Mouse (Mus musculus) adrenal gland, postnatal 14 days (tissue): ENCODE measurements around the gene Kif1c. TPM values are rescaled to one million over a fixed set of nuclear protein-coding genes. Genes with fewer than 3 reads are reported as not detected.
"Not testable (repeated sequence)": the region's sequence is repeated elsewhere in the genome, so short reads cannot be mapped to it uniquely, and the experiment has no call there.

Source experiments
- DNase-seq: peaks from one replicate; pipeline ENCODE4 v3.0.0; 2021; ENCODE audit warnings: mixed read lengths
- microRNA-seq, 2 experiments: library from miRNA; unstranded; fragments of <30 nt; microRNA quantifications; one replicate each; pipeline ENCODE4 v1.2.0; 2021
- total RNA-seq: library from RNA; stranded (reverse); gene quantifications from 2 replicates; pipeline ENCODE4 v1.2.3, GENCODE M21; 2021

The Kif1c gene
- total RNA-seq, 1 experiment from 2014 or later, result 159 TPM

- no peak for DNase-seq
These were observed 45.3 kb downstream of the Kif1c start for GRCm38 (mm10) chr11:70745636-70746035.

GRCm38 (mm10) chr11:70747876-70748545, 47.7 kb downstream of the Kif1c start:
- DNase-seq, result no peak

GRCm38 (mm10) chr11:70752337-70753017, 52.1 kb downstream of the Kif1c start:
- no peak for DNase-seq

GRCm38 (mm10) chr11:70753146-70753545, 52.8 kb downstream of the Kif1c start:
- DNase-seq, result no peak

- DNase-seq, result peak; percentile 30
These were observed 54.1 kb downstream of the Kif1c start for GRCm38 (mm10) chr11:70754476-70754875.

GRCm38 (mm10) chr11:70754958-70755357, 54.6 kb downstream of the Kif1c start:
- DNase-seq, result no peak

GRCm38 (mm10) chr11:70755645-70756044, 55.3 kb downstream of the Kif1c start:
- peak; percentile 90 for DNase-seq

GRCm38 (mm10) chr11:70760446-70760845, 60.1 kb downstream of the Kif1c start:
- not testable (repeated sequence) for DNase-seq

GRCm38 (mm10) chr11:70762641-70763040, 62.3 kb downstream of the Kif1c start:
- no peak for DNase-seq

- DNase-seq, result no peak
These were observed 63.2 kb downstream of the Kif1c start for GRCm38 (mm10) chr11:70763582-70763935.

GRCm38 (mm10) chr11:70763936-70764808, 63.8 kb downstream of the Kif1c start, which contains the start of gene Zfp3:
Gene Zfp3, plus strand, starts transcription at chr11:70764209.
- peak; percentile 92 for DNase-seq

- DNase-seq, result peak; percentile 81
These were observed 65.6 kb downstream of the Kif1c start for GRCm38 (mm10) chr11:70765776-70766445.

GRCm38 (mm10) chr11:70770804-70771203, 70.5 kb downstream of the Kif1c start:
- no peak for DNase-seq

- DNase-seq, result peak; percentile 85
These were observed 76.7 kb downstream of the Kif1c start for GRCm38 (mm10) chr11:70776830-70777571.

GRCm38 (mm10) chr11:70777634-70778033, 77.3 kb downstream of the Kif1c start:
- no peak for DNase-seq

- DNase-seq, result not testable (repeated sequence)
These were observed 77.7 kb downstream of the Kif1c start for GRCm38 (mm10) chr11:70778058-70778457.

Small RNA genes lying within 50 kb of the gene (microRNA-seq; reads per million reads assigned to microRNA genes)
- gene Gm22760, result 0 reads per million in 2 experiments
- 0.43 to 1.9 reads per million in 2 experiments for gene Mir6925

Other genes with a start within 250 kb of the Kif1c start
- 18.1 and 23.3 TPM in 2 replicates for gene Med11, start 248.6 kb upstream of the Kif1c start, total RNA-seq
- 1.3 and 1.5 TPM in 2 replicates for gene Zmynd15, start 241.1 kb upstream of the Kif1c start, total RNA-seq
- 4.0 and 6.0 TPM in 2 replicates for gene Cxcl16, start 240.6 kb upstream of the Kif1c start, total RNA-seq
- gene Tm4sf5, start 195.3 kb upstream of the Kif1c start, total RNA-seq, result not detected in 2 replicates
- gene Vmo1, start 185.9 kb upstream of the Kif1c start, total RNA-seq, result not detected in 2 replicates
- 0.45 and 7.9 TPM in 2 replicates for gene Gltpd2, start 181.4 kb upstream of the Kif1c start, total RNA-seq
- 233 and 258 TPM in 2 replicates for gene Psmb6, start 175.2 kb upstream of the Kif1c start, total RNA-seq
- not detected in 2 replicates for gene Gm40193, start 167.6 kb upstream of the Kif1c start, total RNA-seq
- 8.5 and 10.9 TPM in 2 replicates for gene Pld2, start 160.5 kb upstream of the Kif1c start, total RNA-seq
- 52.5 and 58.5 TPM in 2 replicates for gene Mink1, start 137.7 kb upstream of the Kif1c start, total RNA-seq
- gene 4930544D05Rik, start 84.7 kb upstream of the Kif1c start, total RNA-seq, result not detected in 2 replicates
- not detected in 2 replicates for gene Chrne, start 81.3 kb upstream of the Kif1c start, total RNA-seq
- gene Gp1ba, start 61.4 kb upstream of the Kif1c start, total RNA-seq, result 0.49 and 0.56 TPM in 2 replicates
- 69.6 and 88.5 TPM in 2 replicates for gene Rnf167, start 53.3 kb upstream of the Kif1c start, total RNA-seq
- gene Slc25a11, start 53.1 kb upstream of the Kif1c start, total RNA-seq, result 175 and 184 TPM in 2 replicates
- gene Pfn1, start 45.9 kb upstream of the Kif1c start, total RNA-seq, result 807 and 918 TPM in 2 replicates
- gene Eno3, start 43.3 kb upstream of the Kif1c start, total RNA-seq, result 14.9 and 21.4 TPM in 2 replicates
- gene Spag7, start 31.1 kb upstream of the Kif1c start, total RNA-seq, result 72.5 and 77.1 TPM in 2 replicates
- gene Camta2, start 12.4 kb upstream of the Kif1c start, total RNA-seq, result 38.8 and 41.8 TPM in 2 replicates
- 15.2 and 15.8 TPM in 2 replicates for gene Inca1, start 393 bp upstream of the Kif1c start, total RNA-seq
- gene Zfp3, start 63.7 kb downstream of the Kif1c start, total RNA-seq, result 8.7 and 10.3 TPM in 2 replicates
- gene Scimp, start 112.0 kb downstream of the Kif1c start, total RNA-seq, result 0.41 and 1.2 TPM in 2 replicates
- 97.4 and 109 TPM in 2 replicates for gene Rabep1, start 144.2 kb downstream of the Kif1c start, total RNA-seq